Mouse (Mus musculus) frontal cortex, postnatal 25 days (tissue): ENCODE measurements at regions not wholly inside any gene's neighbourhood (a gene's known extent, or its start where the extent isn't known, plus 50 kb on each side); places are given as distances from the start of the nearest gene placed in this dataset.
A peak's percentile ranks its signal among the peaks of the same experiment; 100 is the strongest.

Experiments used
- DNase-seq, 2 experiments: peaks; one replicate each; pipeline ENCODE4 v3.0.0; 2022; ENCODE audit warnings: low spot score in 2 of 2

DNA sequence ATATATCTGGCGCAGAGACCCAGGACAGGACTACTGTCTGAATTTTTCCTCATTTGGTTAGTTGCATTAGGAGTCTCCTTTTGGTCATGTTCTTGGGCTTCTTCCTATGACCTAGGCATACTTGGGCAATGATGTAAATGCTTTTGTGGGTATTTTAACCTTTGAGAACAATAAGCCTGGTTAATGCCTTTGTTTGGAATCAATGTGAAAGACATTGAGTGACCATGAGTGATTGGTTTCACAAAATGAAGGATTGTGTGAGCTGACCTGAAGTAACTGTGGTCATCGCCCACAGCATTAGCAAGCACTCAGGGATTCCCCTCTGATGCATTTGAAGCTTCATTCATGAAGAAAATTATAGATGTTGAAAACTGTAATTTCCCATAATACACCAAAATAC, 61.9 kb upstream of the Abcb5 start:
- DNase-seq, result no peak

DNA sequence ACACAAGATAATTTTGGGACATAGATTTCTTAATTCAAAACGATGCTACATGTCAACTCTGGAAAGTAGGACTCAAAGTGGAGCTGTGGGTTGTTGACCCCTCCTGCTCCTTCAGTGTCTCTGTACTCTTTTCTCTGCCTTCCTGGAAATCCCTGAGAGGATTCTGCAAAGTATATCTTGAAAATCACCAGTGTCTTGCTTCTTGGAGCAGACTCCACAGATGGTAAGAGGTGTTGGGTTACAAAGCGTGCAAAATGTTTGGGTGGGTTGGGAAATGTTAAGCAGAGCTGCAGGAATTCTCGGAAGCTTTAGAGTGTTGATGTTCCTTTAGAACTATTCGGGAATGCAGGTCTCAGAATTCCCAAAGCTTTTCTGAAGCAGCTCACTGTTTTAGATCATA, 61.5 kb upstream of the Abcb5 start:
- no peak for DNase-seq

DNA sequence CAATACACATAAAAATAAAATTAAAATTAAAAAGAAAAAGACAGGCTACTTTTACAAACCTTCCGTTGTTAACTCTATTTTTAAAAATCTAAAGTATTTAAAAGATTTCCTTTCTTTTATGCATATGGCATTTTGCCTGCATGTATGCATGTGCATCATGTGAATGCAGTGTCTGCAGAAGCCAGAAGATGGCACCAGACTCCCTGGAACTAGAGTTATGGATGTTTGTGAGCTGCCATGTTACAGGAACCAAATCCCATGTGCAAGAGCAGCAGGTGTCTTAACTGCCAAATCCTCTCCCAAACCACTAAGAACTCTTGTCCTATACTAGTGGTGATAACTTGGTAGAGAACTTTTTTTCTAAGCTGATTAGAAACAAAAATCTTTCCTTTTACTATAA, 60.1 kb upstream of the Abcb5 start:
- DNase-seq, result peak in 1 of 2 experiments; percentile 22

DNA sequence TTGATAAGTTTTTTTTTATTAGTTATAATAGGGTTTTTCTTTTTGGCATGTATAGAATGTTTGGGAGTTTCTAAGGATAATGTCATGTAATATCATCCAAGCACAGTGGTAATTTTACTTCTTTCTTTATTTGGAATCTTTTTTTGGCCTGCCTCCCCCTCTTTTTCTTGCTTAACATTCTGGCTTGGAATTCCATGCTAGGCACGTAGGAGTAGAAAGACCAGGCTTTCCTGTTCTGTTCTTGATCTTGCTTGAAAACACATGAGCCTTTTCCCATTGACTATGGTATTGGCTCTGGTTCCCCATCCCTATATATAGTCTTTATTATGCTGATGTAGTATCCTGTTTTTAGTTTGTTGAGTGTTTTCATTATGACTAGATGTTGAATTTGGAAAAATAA, 57.8 kb upstream of the Abcb5 start:
- no peak for DNase-seq
